14 mouse cellular contexts compared by ENCODE assay signal in genomic region chr12:79827233-79827692, GRCm38 (mm10).
A peak's percentile ranks its signal among the peaks of the same experiment; 100 is the strongest.
DNase-seq lines count a peak whose midpoint lies in the region; ATAC-seq and TF ChIP-seq lines count a peak whose summit lies in the region.
"Had no signal": no experiment of that assay in that cellular context is flagged by ENCODE, and none has a peak within 500 bp of the region (broad histone marks: within the 10 kb centered on the region; RNA-seq: fewer than 3 reads in every experiment).

No protein-coding gene starts in this region.

- H3K27ac ChIP-seq in heart, adult 2 months = peak overlapping the region; percentile 51
- 0 out of 2 replicates have a peak overlapping the region, but pooled peaks have one; percentile 30 for H3K27ac ChIP-seq in intestine, embryonic 15.5 days
- no peak overlapping the region for H3K27ac ChIP-seq in intestine, postnatal 0 days (ENCODE audit: low read depth, low read length)
- no peak overlapping the region for H3K27ac ChIP-seq in liver, embryonic 13.5 days
- H3K27ac ChIP-seq: hindbrain, embryonic 15.5 days; layer of hippocampus, adult 2 months; macrophage; neural tube, embryonic 12.5 days had no signal

- no peak for DNase-seq in heart, adult 2 months
- DNase-seq in heart, postnatal 10 days = no peak
- no peak for DNase-seq in liver, embryonic 13.5 days
- DNase-seq in retina, postnatal 1 day = no peak
- no peak for DNase-seq in urinary bladder, postnatal 14 days (ENCODE audit: low spot score)
- DNase-seq: adrenal gland, postnatal 14 days; cerebellum, postnatal 14 days had no signal

- TF ChIP-seq CTCF in heart, adult 2 months (IDR thresholded peaks at IDR 0.05) = no peak
- TF ChIP-seq CTCF in intestine, postnatal 0 days (IDR thresholded peaks at IDR 0.05; ENCODE audit: low read depth) = no peak

- TF ChIP-seq EP300 in heart, adult 2 months (IDR thresholded peaks at IDR 0.05; ENCODE audit: insufficient read depth, low read depth, low read length) = no peak

- H3K9ac ChIP-seq in heart, adult 2 months (ENCODE audit: low read depth, low read length) = no peak overlapping the region
- no peak overlapping the region; the same call in 1 of the 2 replicates for H3K9ac ChIP-seq in intestine, embryonic 15.5 days
- H3K9ac ChIP-seq in intestine, postnatal 0 days (ENCODE audit: low read depth, low read length) = no peak overlapping the region
- no peak overlapping the region for H3K9ac ChIP-seq in liver, embryonic 13.5 days
- H3K9ac ChIP-seq: hindbrain, embryonic 15.5 days; neural tube, embryonic 12.5 days had no signal

- 29% methylated on average over 5 of the region's 5 CpGs for WGBS in heart, adult 2 months
- 48% methylated on average over 5 of the region's 5 CpGs for WGBS in intestine, embryonic 15.5 days
- 43% methylated on average over 5 of the region's 5 CpGs for WGBS in intestine, postnatal 0 days
- WGBS in liver, embryonic 13.5 days (ENCODE audit: insufficient replicate concordance) = 19% methylated on average over 5 of the region's 5 CpGs

- H3K9me3 ChIP-seq in intestine, embryonic 15.5 days = no peaks in the 10 kb centered on the region
- 0 out of 2 replicates have a peak, but pooled peaks cover 2% of the 10 kb centered on the region for H3K9me3 ChIP-seq in intestine, postnatal 0 days (ENCODE audit: control insufficient read depth)
- no peaks in the 10 kb centered on the region for H3K9me3 ChIP-seq in liver, embryonic 13.5 days (replicated peaks)
- H3K9me3 ChIP-seq: hindbrain, embryonic 15.5 days; neural tube, embryonic 12.5 days had no signal

- no peaks in the 10 kb centered on the region for H3K79me2 ChIP-seq in heart, adult 2 months (replicated peaks; ENCODE audit: control insufficient read depth, insufficient read depth, low read length)

- no peak for TF ChIP-seq POLR2A in heart, adult 2 months (IDR thresholded peaks at IDR 0.05; ENCODE audit: insufficient read depth, low read depth, low read length)

- no peak overlapping the region for H3K4me2 ChIP-seq in intestine, embryonic 15.5 days (replicated peaks)
- H3K4me2 ChIP-seq in intestine, postnatal 0 days (replicated peaks; ENCODE audit: low read depth) = no peak overlapping the region
- H3K4me2 ChIP-seq in liver, embryonic 13.5 days = no peak overlapping the region
- H3K4me2 ChIP-seq: hindbrain, embryonic 15.5 days; neural tube, embryonic 12.5 days had no signal

- H3K36me3 ChIP-seq in heart, adult 2 months (ENCODE audit: control insufficient read depth, insufficient read depth, low read length) = peaks cover 8% of the 10 kb centered on the region
- H3K36me3 ChIP-seq in intestine, embryonic 15.5 days = no peaks in the 10 kb centered on the region
- no peaks in the 10 kb centered on the region for H3K36me3 ChIP-seq in intestine, postnatal 0 days (ENCODE audit: control insufficient read depth, insufficient read depth)
- H3K36me3 ChIP-seq in liver, embryonic 13.5 days = no peaks in the 10 kb centered on the region
- H3K36me3 ChIP-seq: hindbrain, embryonic 15.5 days; neural tube, embryonic 12.5 days had no signal

- H3K4me3 ChIP-seq in heart, adult 2 months = no peak overlapping the region
- no peak overlapping the region for H3K4me3 ChIP-seq in intestine, embryonic 15.5 days (replicated peaks)
- no peak overlapping the region for H3K4me3 ChIP-seq in intestine, postnatal 0 days (ENCODE audit: low read depth, low read length)
- H3K4me3 ChIP-seq in liver, embryonic 13.5 days (replicated peaks) = no peak overlapping the region
- H3K4me3 ChIP-seq: hindbrain, embryonic 15.5 days; layer of hippocampus, adult 2 months; neural tube, embryonic 12.5 days had no signal

- H3K4me1 ChIP-seq in heart, adult 2 months (ENCODE audit: control insufficient read depth, insufficient read depth, low read length) = peaks cover 27% of the 10 kb centered on the region
- peaks cover 22% of the 10 kb centered on the region for H3K4me1 ChIP-seq in intestine, embryonic 15.5 days (replicated peaks)
- H3K4me1 ChIP-seq in intestine, postnatal 0 days (replicated peaks; ENCODE audit: control insufficient read depth, insufficient read depth, low read length) = no peaks in the 10 kb centered on the region
- peaks cover 49% of the 10 kb centered on the region for H3K4me1 ChIP-seq in liver, embryonic 13.5 days (replicated peaks)

- ATAC-seq in intestine, embryonic 15.5 days = 0 out of 2 replicates have a peak, but pooled peaks have one; percentile 32
- ATAC-seq in intestine, postnatal 0 days = no peak
- ATAC-seq in common myeloid progenitor, adult 5-6 weeks (replicated peaks; ENCODE audit: low read depth, poor library complexity, severe bottlenecking) = peak; percentile 70
- ATAC-seq in liver, embryonic 13.5 days (ENCODE audit: low read depth) = peak; percentile 68

- intact Hi-C loops in heart, adult 2 months (cut with DNase I) = no loop called here
- intact Hi-C loops in heart, postnatal 10 days (cut with DNase I) = no loop called here

- no peaks in the 10 kb centered on the region for H3K27me3 ChIP-seq in heart, adult 2 months (ENCODE audit: control insufficient read depth, insufficient read depth, low read length)
- no peaks in the 10 kb centered on the region for H3K27me3 ChIP-seq in intestine, embryonic 15.5 days (replicated peaks)
- no peaks in the 10 kb centered on the region for H3K27me3 ChIP-seq in intestine, postnatal 0 days (replicated peaks; ENCODE audit: control insufficient read depth, insufficient read depth, low read length)
- H3K27me3 ChIP-seq in liver, embryonic 13.5 days = no peaks in the 10 kb centered on the region
- H3K27me3 ChIP-seq: hindbrain, embryonic 15.5 days; neural tube, embryonic 12.5 days had no signal

Comparison
In these comparisons a context has a peak if more than half of its experiments do, and no peak if none do; other contexts are left out.
1. H3K27ac ChIP-seq: peak in heart, adult 2 months (single experiment) and intestine, embryonic 15.5 days (single experiment); none in intestine, postnatal 0 days (single experiment) and liver, embryonic 13.5 days (single experiment).